ENCODE assay signal across 8 mouse cellular contexts in genomic region chr15:3201912-3202653, GRCm38 (mm10).
DNase-seq lines count a peak whose midpoint lies in the region; ATAC-seq lines count a peak whose summit lies in the region.

No protein-coding gene starts in this region.

- peak; percentile 8 to 23 for DNase-seq in spleen, postnatal 36 days (ENCODE audit: low spot score in 2 of 2)
- no peak for DNase-seq in spleen, adult 12 weeks (ENCODE audit: low spot score)
- peak; percentile 55 to 70 for DNase-seq in adrenal gland, postnatal 36 days
- peak; percentile 50 to 68 for DNase-seq in left cerebral cortex, postnatal 25 days (ENCODE audit: low spot score in 2 of 2)
- peak; percentile 12 to 13 for DNase-seq in monocyte, adult 2 months (ENCODE audit: low read depth in 1 of 2, low spot score in 2 of 2)
- DNase-seq in thymus, postnatal 25 days: peak; percentile 42

- H3K4me2 ChIP-seq in forebrain, embryonic 13.5 days: no peak overlapping the region

- no peak overlapping the region for H3K27ac ChIP-seq in forebrain, embryonic 13.5 days

- no peaks in the 10 kb centered on the region for H3K4me1 ChIP-seq in forebrain, embryonic 13.5 days

- no peak overlapping the region for H3K4me3 ChIP-seq in forebrain, embryonic 13.5 days

- 89% methylated on average over 2 of the region's 2 CpGs for WGBS in forebrain, embryonic 13.5 days

- no peaks in the 10 kb centered on the region for H3K36me3 ChIP-seq in forebrain, embryonic 13.5 days (ENCODE audit: poor library complexity, severe bottlenecking)

- no peaks in the 10 kb centered on the region for H3K27me3 ChIP-seq in forebrain, embryonic 13.5 days

- ATAC-seq in forebrain, embryonic 13.5 days: peak; percentile 72
- peak; percentile 77 for ATAC-seq in inflammation-experienced regulatory T-cells, adult 6 months

- H3K9ac ChIP-seq in forebrain, embryonic 13.5 days: no peak overlapping the region

- no peaks in the 10 kb centered on the region for H3K9me3 ChIP-seq in forebrain, embryonic 13.5 days (replicated peaks)

- intact Hi-C loops in left cerebral cortex, postnatal 25 days (cut with DNase I): loop anchor here (5.0 to 10.0 kb wide), 3 partner anchors 243 to 705 kb away; partner anchors contain the start of gene Ghr
